Mouse (Mus musculus): ENCODE measurements at regions not wholly inside any gene's neighbourhood (a gene's known extent, or its start where the extent isn't known, plus 50 kb on each side); places are given as distances from the start of the nearest gene placed in this dataset.
"Not testable (repeated sequence)": the region's sequence is repeated elsewhere in the genome, so short reads cannot be mapped to it uniquely, and the experiment has no call there.

DNA sequence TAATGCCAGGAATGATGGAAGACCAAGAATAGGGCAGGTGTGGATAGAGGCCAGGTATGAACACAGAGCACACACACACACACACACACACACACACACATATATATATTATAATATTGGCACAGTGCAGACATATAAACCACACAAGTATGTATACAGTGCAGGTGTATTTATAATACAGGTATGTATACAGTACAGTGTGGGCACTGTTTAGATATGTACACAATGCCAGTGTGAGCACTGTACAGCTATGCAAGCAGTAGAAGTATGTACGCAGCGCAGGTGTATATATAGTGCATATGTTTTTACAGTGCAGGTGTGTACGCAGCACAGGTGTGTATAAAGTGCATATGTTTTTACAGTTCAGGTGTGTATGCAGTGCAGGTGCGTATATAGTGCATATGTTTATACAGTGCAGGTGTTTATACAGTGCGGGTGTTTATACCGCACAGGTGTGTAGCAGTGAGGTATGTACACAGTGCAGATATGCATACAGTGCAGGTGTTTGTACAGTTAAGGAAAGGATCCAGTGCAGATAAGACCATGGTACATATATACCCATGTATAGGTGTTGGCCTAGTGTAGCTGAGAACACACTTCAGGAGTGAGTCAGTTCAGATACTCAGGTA, 328.2 kb upstream of the Shh start:
- no peaks in the 10 kb centered on the region for H3K27me3 ChIP-seq (replicated peaks; ENCODE audit: control insufficient read depth, insufficient read depth, low read length)
- H3K27ac ChIP-seq (ENCODE audit: low read depth, low read length): no peak overlapping the region
- no peak overlapping the region for H3K4me2 ChIP-seq (ENCODE audit: low read length)
- no peaks in the 10 kb centered on the region for H3K4me1 ChIP-seq (ENCODE audit: control insufficient read depth, insufficient read depth, low read depth, low read length)
- no peaks in the 10 kb centered on the region for H3K9me3 ChIP-seq (ENCODE audit: control insufficient read depth, low read length)
- no peak overlapping the region for H3K4me3 ChIP-seq (ENCODE audit: low read length)
- no peak overlapping the region for H3K9ac ChIP-seq (ENCODE audit: low read depth, low read length)
- H3K36me3 ChIP-seq (ENCODE audit: control insufficient read depth, insufficient read depth, low read length): no peaks in the 10 kb centered on the region
- WGBS: 99% methylated on average over 6 of the region's 6 CpGs
- no peak for ATAC-seq

DNA sequence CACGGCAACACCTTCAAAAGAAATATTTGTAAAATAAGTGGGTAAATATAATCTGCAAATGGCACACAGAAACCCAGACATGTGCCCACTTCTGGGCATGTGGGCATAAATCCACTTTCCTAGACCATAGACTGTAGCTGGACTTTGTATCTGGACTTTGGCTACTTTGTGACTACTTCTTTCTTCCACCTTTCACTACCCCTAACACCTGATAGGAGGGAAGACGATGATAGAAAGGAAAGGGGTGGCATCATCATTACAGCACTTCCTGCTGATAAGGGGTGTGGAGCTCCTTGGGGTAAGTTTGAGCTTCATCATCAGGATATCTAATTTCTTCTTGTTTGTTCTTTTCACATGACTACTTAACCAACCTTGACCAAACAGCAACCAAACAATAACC, 326.7 kb upstream of the Shh start:
- Histone ChIP-seq H3K9me3 (ENCODE audit: control insufficient read depth, low read length) (no peaks in the 10 kb centered on the region), H3K4me3 (ENCODE audit: low read length) (no peak overlapping the region), H3K27me3 (replicated peaks; ENCODE audit: control insufficient read depth, insufficient read depth, low read length) (no peaks in the 10 kb centered on the region), H3K9ac (ENCODE audit: low read depth, low read length) (no peak overlapping the region), H3K36me3 (ENCODE audit: control insufficient read depth, insufficient read depth, low read length) (no peaks in the 10 kb centered on the region), H3K4me1 (ENCODE audit: control insufficient read depth, insufficient read depth, low read depth, low read length) (no peaks in the 10 kb centered on the region), H3K4me2 (ENCODE audit: low read length) (no peak overlapping the region), H3K27ac (ENCODE audit: low read depth, low read length) (no peak overlapping the region)
- 86% methylated on average over 2 of the region's 2 CpGs for WGBS
- ATAC-seq: no peak

DNA sequence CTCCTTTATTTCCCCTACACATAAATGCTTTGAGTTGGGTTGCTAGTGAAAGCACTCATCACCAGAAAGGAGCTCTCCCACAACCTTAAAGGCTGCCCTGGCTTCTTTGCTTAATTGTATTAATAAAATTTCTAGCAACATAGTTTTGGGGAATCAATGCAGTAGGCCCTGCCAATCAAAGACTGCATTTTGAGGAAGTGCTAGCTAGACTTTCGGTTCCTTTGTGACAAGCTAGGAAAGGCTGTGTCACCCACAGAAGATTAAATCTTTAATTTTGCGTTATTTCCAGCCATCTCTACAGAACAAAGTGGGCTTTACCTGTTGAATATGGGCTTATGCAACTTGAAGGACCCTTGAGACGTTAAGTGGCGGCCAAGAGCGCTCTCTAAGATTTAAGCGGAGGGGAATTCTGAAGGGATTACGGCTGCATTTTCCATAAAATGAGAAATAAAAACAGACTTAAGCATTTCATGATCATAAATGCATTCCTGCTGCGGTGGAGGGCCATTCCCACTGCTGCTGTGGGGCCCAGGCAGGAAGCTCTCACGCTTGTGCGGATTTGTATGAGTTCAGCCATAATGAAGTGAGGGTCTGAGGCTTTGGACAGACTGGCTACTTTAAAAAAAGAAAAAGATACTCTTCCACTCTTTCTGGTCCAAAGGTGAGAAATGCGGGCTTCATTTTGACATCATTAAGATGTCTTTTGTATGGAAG, 318.4 kb upstream of the Shh start:
- Histone ChIP-seq H3K9me3 (ENCODE audit: control insufficient read depth, low read length) (no peaks in the 10 kb centered on the region), H3K4me3 (ENCODE audit: low read length) (no peak overlapping the region), H3K27me3 (replicated peaks; ENCODE audit: control insufficient read depth, insufficient read depth, low read length) (no peaks in the 10 kb centered on the region), H3K36me3 (ENCODE audit: control insufficient read depth, insufficient read depth, low read length) (no peaks in the 10 kb centered on the region), H3K27ac (ENCODE audit: low read depth, low read length) (no peak overlapping the region), H3K4me2 (ENCODE audit: low read length) (no peak overlapping the region), H3K9ac (ENCODE audit: low read depth, low read length) (no peak overlapping the region), H3K4me1 (ENCODE audit: control insufficient read depth, insufficient read depth, low read depth, low read length) (no peaks in the 10 kb centered on the region)
- no peak for ATAC-seq
- WGBS: 81% methylated on average over 11 of the region's 11 CpGs

DNA sequence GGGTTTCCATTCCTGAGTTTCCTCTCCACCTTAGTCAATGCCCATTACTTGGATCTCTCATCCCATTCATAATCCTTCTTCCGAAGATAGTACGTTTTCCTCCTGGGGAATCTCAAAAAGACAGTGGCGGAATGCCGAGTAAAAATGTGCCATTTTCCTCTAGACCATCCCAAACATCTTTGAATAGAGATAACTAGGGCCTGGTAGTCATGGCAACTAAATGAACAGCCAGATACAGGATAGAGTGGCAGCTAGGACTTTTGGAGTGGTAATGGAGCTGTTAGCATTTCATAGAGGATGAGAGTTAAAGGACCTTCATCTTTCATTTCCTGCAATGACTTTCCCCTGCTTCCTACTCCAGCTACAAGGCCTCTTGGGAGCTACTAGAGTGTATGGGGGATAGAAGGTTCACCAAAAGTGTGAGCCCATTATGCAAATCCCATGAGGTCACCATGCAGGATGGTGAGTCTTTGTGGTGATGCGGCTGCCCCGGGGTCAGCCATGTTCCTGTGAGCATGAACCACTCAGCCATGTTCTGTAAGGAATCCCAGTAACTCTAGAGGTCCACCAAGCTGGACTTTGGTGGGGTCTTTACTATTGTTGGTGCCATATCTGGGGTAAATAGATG, 317.4 kb upstream of the Shh start:
- no peaks in the 10 kb centered on the region for H3K9me3 ChIP-seq (ENCODE audit: control insufficient read depth, low read length)
- 87% methylated on average over 6 of the region's 6 CpGs for WGBS
- no peaks in the 10 kb centered on the region for H3K27me3 ChIP-seq (replicated peaks; ENCODE audit: control insufficient read depth, insufficient read depth, low read length)
- no peak for ATAC-seq
- H3K9ac ChIP-seq (ENCODE audit: low read depth, low read length): no peak overlapping the region
- H3K4me1 ChIP-seq (ENCODE audit: control insufficient read depth, insufficient read depth, low read depth, low read length): no peaks in the 10 kb centered on the region
- H3K4me3 ChIP-seq (ENCODE audit: low read length): no peak overlapping the region
- H3K4me2 ChIP-seq (ENCODE audit: low read length): no peak overlapping the region
- H3K27ac ChIP-seq (ENCODE audit: low read depth, low read length): no peak overlapping the region
- no peaks in the 10 kb centered on the region for H3K36me3 ChIP-seq (ENCODE audit: control insufficient read depth, insufficient read depth, low read length)

DNA sequence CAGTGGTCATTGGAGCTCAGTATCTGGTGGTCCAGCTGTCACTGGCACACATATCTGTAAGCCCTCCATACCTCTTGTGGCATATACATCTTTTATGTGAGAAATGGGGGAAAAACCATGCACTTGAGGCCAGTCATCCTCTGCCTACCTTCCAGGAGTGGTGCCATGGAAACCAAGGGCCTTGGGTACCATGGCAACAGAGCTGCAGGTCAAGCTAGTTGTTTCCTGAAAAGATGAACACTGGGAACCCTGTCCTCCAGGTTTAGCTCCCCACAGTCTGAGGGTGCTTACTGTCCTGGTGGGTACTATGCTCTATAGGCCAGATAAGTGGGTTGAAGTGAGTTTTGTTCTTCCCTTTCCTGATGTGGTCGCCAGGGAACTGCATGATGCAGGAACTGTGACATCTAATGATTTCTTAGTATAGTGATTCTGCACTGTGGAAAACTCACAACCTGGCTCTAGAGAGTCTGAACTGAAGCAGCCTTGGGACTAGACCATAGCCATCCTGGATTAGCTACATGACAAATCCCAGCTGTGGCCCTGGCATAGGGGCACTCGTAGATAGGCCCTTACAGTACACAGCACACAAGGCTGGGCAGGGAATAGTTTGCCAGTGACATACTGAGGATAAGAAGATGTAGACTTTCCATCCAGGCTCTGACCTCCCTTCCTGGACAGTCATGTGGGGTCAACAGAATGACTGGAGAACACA, 308.7 kb upstream of the Shh start:
- Histone ChIP-seq H3K9ac (ENCODE audit: low read depth, low read length) (no peak overlapping the region), H3K4me1 (ENCODE audit: control insufficient read depth, insufficient read depth, low read depth, low read length) (no peaks in the 10 kb centered on the region), H3K4me3 (ENCODE audit: low read length) (no peak overlapping the region), H3K9me3 (ENCODE audit: control insufficient read depth, low read length) (no peaks in the 10 kb centered on the region), H3K27me3 (replicated peaks; ENCODE audit: control insufficient read depth, insufficient read depth, low read length) (no peaks in the 10 kb centered on the region), H3K27ac (ENCODE audit: low read depth, low read length) (no peak overlapping the region), H3K36me3 (ENCODE audit: control insufficient read depth, insufficient read depth, low read length) (no peaks in the 10 kb centered on the region), H3K4me2 (ENCODE audit: low read length) (no peak overlapping the region)
- 85% methylated on average over 2 of the region's 2 CpGs for WGBS
- 0 out of 2 replicates have a peak, but pooled peaks have one; percentile 56 for ATAC-seq

DNA sequence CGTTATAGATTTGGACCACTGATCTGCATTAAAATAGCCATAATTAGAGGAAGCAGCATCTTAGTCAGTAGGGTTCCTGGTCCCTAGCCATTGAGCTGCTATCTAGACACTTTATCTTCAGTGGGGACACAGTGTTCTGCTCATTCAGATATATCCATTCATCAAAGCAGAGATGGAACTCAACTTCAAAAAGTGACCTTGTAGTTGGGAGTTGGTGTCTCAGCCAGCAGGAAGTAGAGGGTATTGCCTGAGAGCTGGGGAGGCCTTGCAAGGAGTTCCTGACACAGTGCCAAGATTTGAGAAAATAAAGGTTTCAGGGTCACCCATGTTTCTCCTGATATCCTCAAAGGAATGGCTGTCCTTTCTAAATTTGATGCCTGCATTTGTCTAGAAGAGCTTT, 304.7 kb upstream of the Shh start:
- Histone ChIP-seq H3K4me2 (ENCODE audit: low read length) (no peak overlapping the region), H3K9me3 (ENCODE audit: control insufficient read depth, low read length) (no peaks in the 10 kb centered on the region), H3K36me3 (ENCODE audit: control insufficient read depth, insufficient read depth, low read length) (no peaks in the 10 kb centered on the region), H3K27me3 (replicated peaks; ENCODE audit: control insufficient read depth, insufficient read depth, low read length) (no peaks in the 10 kb centered on the region), H3K4me1 (ENCODE audit: control insufficient read depth, insufficient read depth, low read depth, low read length) (no peaks in the 10 kb centered on the region), H3K9ac (ENCODE audit: low read depth, low read length) (no peak overlapping the region), H3K27ac (ENCODE audit: low read depth, low read length) (no peak overlapping the region), H3K4me3 (ENCODE audit: low read length) (no peak overlapping the region)
- WGBS: 81% methylated on average over 1 of the region's 1 CpGs
- no peak for ATAC-seq

DNA sequence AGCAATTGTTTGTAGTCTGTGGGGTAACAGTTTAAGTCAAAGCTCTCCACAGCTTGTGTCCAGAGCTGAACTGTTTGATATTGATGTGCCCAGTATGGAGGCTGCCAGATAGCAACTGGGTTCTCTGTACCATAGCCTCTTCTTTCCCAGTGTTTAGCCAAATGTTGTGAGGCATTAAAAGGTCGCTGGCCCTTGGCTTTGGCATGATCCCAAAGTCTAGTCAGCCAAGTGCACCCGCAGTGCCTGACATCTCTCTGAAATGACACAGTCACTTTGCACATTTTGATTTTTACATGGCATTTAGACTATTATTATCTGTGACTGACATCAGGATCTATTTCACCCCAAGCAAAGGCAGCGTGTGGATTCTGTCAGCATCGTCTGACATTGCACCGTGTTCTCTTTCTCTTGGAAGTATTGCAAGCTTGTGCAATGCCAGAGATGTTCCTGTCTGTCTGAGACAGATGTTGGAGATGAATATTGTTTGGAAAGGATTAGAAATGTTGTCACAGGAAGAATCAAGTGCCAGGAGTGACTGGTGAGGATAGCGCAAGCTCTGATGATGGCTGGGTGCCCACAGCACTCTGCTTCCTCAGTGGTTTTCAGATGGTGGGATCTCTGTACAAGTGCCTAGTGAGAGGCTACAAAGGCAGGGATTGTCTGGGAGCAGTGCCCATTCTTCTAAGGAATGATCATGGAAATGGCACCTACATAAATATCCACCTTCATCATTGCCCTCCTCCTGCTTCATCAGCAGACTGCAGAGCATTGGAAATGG, 289.3 kb upstream of the Shh start:
- Histone ChIP-seq H3K4me3 (ENCODE audit: low read length) (no peak overlapping the region), H3K27me3 (replicated peaks; ENCODE audit: control insufficient read depth, insufficient read depth, low read length) (no peaks in the 10 kb centered on the region), H3K27ac (ENCODE audit: low read depth, low read length) (no peak overlapping the region), H3K36me3 (ENCODE audit: control insufficient read depth, insufficient read depth, low read length) (no peaks in the 10 kb centered on the region), H3K9me3 (ENCODE audit: control insufficient read depth, low read length) (no peaks in the 10 kb centered on the region; the same call in 1 of the 2 replicates), H3K9ac (ENCODE audit: low read depth, low read length) (no peak overlapping the region), H3K4me2 (ENCODE audit: low read length) (no peak overlapping the region), H3K4me1 (ENCODE audit: control insufficient read depth, insufficient read depth, low read depth, low read length) (no peaks in the 10 kb centered on the region)
- ATAC-seq: no peak
- 84% methylated on average over 6 of the region's 6 CpGs for whole genome bisulfite sequencing

DNA sequence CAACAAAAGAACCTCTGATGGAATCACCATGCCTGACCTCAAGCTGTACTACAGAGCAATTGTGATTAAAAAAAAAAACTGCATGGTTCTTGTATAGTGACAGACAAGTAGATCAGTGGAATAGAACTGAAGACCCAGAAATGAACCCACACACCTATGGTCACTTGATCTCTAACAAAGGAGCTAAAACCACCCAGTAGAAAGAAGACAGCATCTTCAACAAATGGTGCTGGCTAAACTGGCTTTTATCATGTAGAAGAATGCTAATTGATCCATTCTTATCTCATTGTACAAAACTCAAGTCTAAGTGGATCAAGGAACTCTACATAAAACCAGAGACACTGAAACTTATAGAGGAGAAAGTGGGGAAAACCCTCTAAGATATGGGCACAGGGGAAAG, 284.8 kb upstream of the Shh start:
- H3K4me3 ChIP-seq (ENCODE audit: low read length); H3K4me1 ChIP-seq (ENCODE audit: control insufficient read depth, insufficient read depth, low read depth, low read length); H3K9me3 ChIP-seq (ENCODE audit: control insufficient read depth, low read length); H3K27me3 ChIP-seq (replicated peaks; ENCODE audit: control insufficient read depth, insufficient read depth, low read length); H3K27ac ChIP-seq (ENCODE audit: low read depth, low read length); H3K4me2 ChIP-seq (ENCODE audit: low read length); H3K36me3 ChIP-seq (ENCODE audit: control insufficient read depth, insufficient read depth, low read length); ATAC-seq; H3K9ac ChIP-seq (ENCODE audit: low read depth, low read length): not testable (repeated sequence)

Measured in hindbrain, embryonic 16.5 days (tissue).